Mouse (Mus musculus): ENCODE results near the gene Gng13.

- TF ChIP-seq CTCF (IDR thresholded peaks at IDR 0.05; ENCODE audit: control insufficient read depth, insufficient read depth, insufficient replicate concordance, low read depth, low read length): no peak
- TF ChIP-seq POLR2A (IDR thresholded peaks at IDR 0.05; ENCODE audit: control insufficient read depth, low read depth, low read length): no peak
These were observed 27.3 kb downstream of the Gng13 start for GRCm38 (mm10) chr17:25744311-25744710.

All from testis, adult 2 months (tissue).